Mouse (Mus musculus) liver, adult 2 months (tissue): ENCODE data around the gene Ccdc117.
"Not testable (repeated sequence)": the region's sequence is repeated elsewhere in the genome, so short reads cannot be mapped to it uniquely, and the experiment has no call there.

Source experiments
- CTCF ChIP-seq: fragments of 200-500 bp; IDR thresholded peaks from 2 replicates; pipeline ENCODE4 v1.5.1; 2011; ENCODE audit warnings: low read depth, low read length, control low read depth
- POLR2A ChIP-seq: fragments of 200-500 bp; IDR thresholded peaks from 2 replicates; pipeline ENCODE4 v1.6.1; 2011; ENCODE audit warnings: low read length, control low read depth; ENCODE audit not compliant: insufficient read depth; ENCODE audit errors: extremely low read depth

- not testable (repeated sequence) for TF ChIP-seq CTCF, POLR2A
These were observed 52.6 kb downstream of the Ccdc117 start for GRCm38 (mm10) chr11:5489433-5489832.
